Mouse (Mus musculus) midbrain, embryonic 15.5 days (tissue): ENCODE measurements around the gene Slc24a3. TPM values are rescaled to one million over a fixed set of nuclear protein-coding genes. Genes with fewer than 3 reads are reported as not detected.

Source experiments
- ATAC-seq: fragments of 200-750 bp; cut with Nextera tagmentation; replicated peaks from 2 replicates; pipeline ENCODE4 v1.8.0; 2017; ENCODE audit warnings: moderate TSS enrichment
- H3K27ac ChIP-seq: fragments of 300-500 bp; sonication (generic); 2 replicates; pipeline ENCODE4 v1.5.1; 2015; ENCODE audit warnings: mild to moderate bottlenecking, inconsistent platforms
- H3K27me3 ChIP-seq: fragments of 300-500 bp; sonication (generic); replicated peaks from 2 replicates; pipeline ENCODE4 v1.6.1; 2015; ENCODE audit warnings: inconsistent platforms
- H3K36me3 ChIP-seq: fragments of 300-500 bp; sonication (generic); replicated peaks from 2 replicates; pipeline ENCODE4 v1.6.1; 2015; ENCODE audit warnings: inconsistent platforms
- H3K4me1 ChIP-seq: fragments of 300-500 bp; sonication (generic); 2 replicates; pipeline ENCODE4 v1.6.1; 2015; ENCODE audit warnings: inconsistent platforms
- H3K4me2 ChIP-seq: fragments of 300-500 bp; sonication (generic); 2 replicates; pipeline ENCODE4 v1.6.1; 2015; ENCODE audit warnings: inconsistent platforms, mild to moderate bottlenecking, moderate library complexity
- H3K4me3 ChIP-seq: fragments of 300-500 bp; sonication (generic); 2 replicates; pipeline ENCODE4 v1.5.1; 2015; ENCODE audit warnings: mild to moderate bottlenecking, inconsistent platforms
- H3K9ac ChIP-seq: fragments of 300-500 bp; sonication (generic); 2 replicates; pipeline ENCODE4 v1.6.1; 2015; ENCODE audit warnings: mild to moderate bottlenecking, inconsistent platforms
- H3K9me3 ChIP-seq: fragments of 300-500 bp; sonication (generic); 2 replicates; pipeline ENCODE4 v1.6.1; 2016; ENCODE audit warnings: inconsistent platforms
- WGBS: fragments of 180-500 bp; shearing (Covaris S2); methylation state at CpG from one replicate; pipeline ENCODE4 v1.1.7; 2015; ENCODE audit warnings: mixed read lengths; 5-methylcytosine and 5-hydroxymethylcytosine counted together
- polyA plus RNA-seq: library from polyadenylated mRNA; unstranded; fragments of >200 nt; fragmentation: Nextera tagmentation; extraction: Ambion mirVana; gene quantifications from 2 replicates; pipeline ENCODE4 v1.2.1, GENCODE M21; 2015

The Slc24a3 gene
- polyA plus RNA-seq, 1 experiment from 2014 or later: 17.4 TPM

DNA sequence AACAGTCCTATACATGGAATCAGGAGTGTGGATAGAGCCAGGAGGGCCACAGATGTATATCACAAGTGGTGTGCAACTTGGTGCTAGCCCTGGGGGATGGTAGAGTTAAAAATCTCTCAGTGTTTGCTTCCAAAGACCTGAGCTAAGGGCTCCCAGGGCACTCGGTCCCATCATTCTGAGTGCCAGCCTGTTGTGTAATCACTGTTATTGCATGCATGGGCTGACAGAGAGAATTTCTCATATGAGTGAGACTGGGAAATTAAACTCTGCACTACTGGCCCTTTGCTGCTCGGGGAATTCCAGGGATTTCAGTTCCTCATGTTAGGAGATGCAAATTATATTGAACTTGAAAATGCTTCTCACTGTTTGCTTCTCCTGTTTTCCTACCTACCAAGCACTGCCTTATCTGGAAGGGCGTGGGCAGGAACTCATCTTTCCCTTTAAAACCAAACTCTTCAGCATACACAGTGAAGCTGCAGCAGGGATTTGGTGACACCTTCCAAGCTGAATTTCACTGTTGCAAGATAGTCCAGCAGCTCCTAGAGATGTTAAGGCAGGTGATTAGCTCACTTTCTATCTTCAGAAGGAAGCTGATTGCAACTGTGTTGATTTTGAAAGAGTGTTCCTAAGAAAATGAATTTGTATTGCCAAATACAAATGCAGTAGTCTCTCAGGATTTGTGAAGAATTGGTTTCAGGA is 426.2 kb downstream of the Slc24a3 start:
- ATAC-seq: no peak
- 73% methylated on average over 3 of the region's 3 CpGs for WGBS
- H3K9ac ChIP-seq: no peak overlapping the region

GRCm38 (mm10) chr2:145597866-145598265 is 430.3 kb downstream of the Slc24a3 start:
- 91% methylated on average over 5 of the region's 5 CpGs for WGBS

More for the DNA sequence above, 426.2 kb downstream of the Slc24a3 start:
- Histone ChIP-seq H3K9me3 (no peaks in the 10 kb centered on the region), H3K27ac (no peak overlapping the region), H3K4me3 (no peak overlapping the region), H3K36me3 (no peaks in the 10 kb centered on the region), H3K4me2 (no peak overlapping the region), H3K4me1 (no peaks in the 10 kb centered on the region), H3K27me3 (no peaks in the 10 kb centered on the region)

DNA sequence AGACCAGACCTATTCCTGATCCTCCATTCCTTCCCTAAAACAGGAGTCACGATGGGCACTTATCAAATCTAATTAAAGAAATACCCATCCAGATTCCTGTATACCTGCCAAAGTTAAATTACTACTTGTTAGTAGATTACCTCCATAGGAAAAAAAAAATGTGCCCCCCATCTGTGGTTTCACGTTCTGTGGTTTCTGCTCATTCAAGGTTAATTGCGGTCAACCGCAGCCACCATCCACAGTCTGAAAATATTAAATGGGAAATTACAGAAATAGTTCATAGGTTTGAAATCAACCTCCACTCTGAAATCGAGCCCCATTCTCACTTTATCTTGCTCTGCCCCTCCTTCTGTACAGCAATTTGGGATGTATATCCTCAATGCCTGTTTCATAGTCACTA is 440.3 kb downstream of the Slc24a3 start:
- no peaks in the 10 kb centered on the region for H3K9me3 ChIP-seq
- 96% methylated on average over 5 of the region's 5 CpGs for WGBS
- H3K4me3 ChIP-seq: no peak overlapping the region
- no peak for ATAC-seq
- no peaks in the 10 kb centered on the region for H3K27me3 ChIP-seq
- no peaks in the 10 kb centered on the region for H3K36me3 ChIP-seq
- H3K4me2 ChIP-seq: no peak overlapping the region
- no peaks in the 10 kb centered on the region for H3K4me1 ChIP-seq
- no peak overlapping the region for H3K9ac ChIP-seq
- no peak overlapping the region for H3K27ac ChIP-seq

More at GRCm38 (mm10) chr2:145597866-145598265, 430.3 kb downstream of the Slc24a3 start:
- Histone ChIP-seq H3K27ac (no peak overlapping the region), H3K36me3 (no peaks in the 10 kb centered on the region), H3K9ac (no peak overlapping the region), H3K27me3 (no peaks in the 10 kb centered on the region), H3K4me2 (no peak overlapping the region), H3K9me3 (no peaks in the 10 kb centered on the region), H3K4me3 (no peak overlapping the region), H3K4me1 (no peaks in the 10 kb centered on the region)
- no peak for ATAC-seq

- H3K9me3 ChIP-seq: no peaks in the 10 kb centered on the region
- H3K4me2 ChIP-seq: no peak overlapping the region
- WGBS: 44% methylated on average over 15 of the region's 15 CpGs
- H3K27me3 ChIP-seq: no peaks in the 10 kb centered on the region
- no peak for ATAC-seq
- H3K36me3 ChIP-seq: no peaks in the 10 kb centered on the region
- H3K9ac ChIP-seq: no peak overlapping the region
- no peaks in the 10 kb centered on the region for H3K4me1 ChIP-seq
- no peak overlapping the region for H3K27ac ChIP-seq
- H3K4me3 ChIP-seq: no peak overlapping the region
Measured at GRCm38 (mm10) chr2:145610796-145611705, 443.5 kb downstream of the Slc24a3 start.

DNA sequence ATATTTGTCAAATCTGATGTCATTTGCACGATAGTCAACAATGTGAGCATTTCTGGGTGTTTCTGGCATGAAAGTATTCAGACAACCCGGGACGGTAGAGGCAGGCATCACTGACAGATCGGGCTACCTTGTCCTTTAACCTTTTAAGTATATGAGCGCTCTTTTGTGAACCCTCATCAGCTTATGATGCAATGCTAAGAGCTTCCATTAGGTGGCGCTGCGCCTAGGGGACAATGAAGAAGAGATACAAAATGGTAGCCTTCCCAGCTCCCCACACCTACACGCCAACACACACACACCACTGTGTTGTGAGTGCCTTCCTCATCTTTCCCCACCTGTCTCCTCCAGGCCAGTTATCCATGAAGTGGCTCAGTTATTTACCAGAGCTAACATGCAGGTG is 445.4 kb downstream of the Slc24a3 start:
- WGBS: 65% methylated on average over 8 of the region's 8 CpGs
- no peak overlapping the region for H3K4me3 ChIP-seq
- ATAC-seq: no peak

GRCm38 (mm10) chr2:145613705-145614104 is 446.2 kb downstream of the Slc24a3 start:
- H3K4me2 ChIP-seq: no peak overlapping the region
- no peaks in the 10 kb centered on the region for H3K27me3 ChIP-seq
- no peak overlapping the region for H3K27ac ChIP-seq
- H3K9me3 ChIP-seq: no peaks in the 10 kb centered on the region
- no peaks in the 10 kb centered on the region for H3K36me3 ChIP-seq
- 71% methylated on average over 8 of the region's 8 CpGs for WGBS
- no peak overlapping the region for H3K4me3 ChIP-seq
- H3K9ac ChIP-seq: no peak overlapping the region
- ATAC-seq: peak; percentile 65; the same call in 1 of the 2 replicates
- H3K4me1 ChIP-seq: no peaks in the 10 kb centered on the region

More for the DNA sequence above, 445.4 kb downstream of the Slc24a3 start:
- Histone ChIP-seq H3K27ac (no peak overlapping the region), H3K4me1 (no peaks in the 10 kb centered on the region), H3K9me3 (no peaks in the 10 kb centered on the region), H3K9ac (no peak overlapping the region), H3K27me3 (no peaks in the 10 kb centered on the region), H3K4me2 (no peak overlapping the region), H3K36me3 (no peaks in the 10 kb centered on the region)

DNA sequence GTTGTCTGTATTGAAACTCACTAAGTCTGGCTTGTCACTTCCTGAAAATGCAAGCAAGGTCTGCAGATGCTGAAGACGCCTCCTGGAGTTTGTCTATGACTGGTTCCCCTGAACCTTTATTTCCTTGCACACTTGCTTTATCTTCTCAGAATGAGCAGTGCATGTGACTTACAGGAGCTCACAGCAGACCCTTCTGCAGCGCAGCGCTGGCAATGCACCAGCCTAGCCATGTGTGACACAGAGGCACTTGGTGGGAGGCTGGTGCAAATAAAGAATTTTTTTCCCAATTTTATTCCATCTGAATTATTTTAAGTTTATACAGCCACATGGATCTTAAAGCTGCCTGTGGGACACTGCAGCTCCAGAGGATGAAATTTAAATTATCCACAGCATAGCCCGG is 452.1 kb downstream of the Slc24a3 start:
- Histone ChIP-seq H3K36me3 (no peaks in the 10 kb centered on the region), H3K27ac (no peak overlapping the region; the same call in 1 of the 2 replicates), H3K27me3 (no peaks in the 10 kb centered on the region), H3K4me1 (no peaks in the 10 kb centered on the region), H3K4me3 (no peak overlapping the region), H3K9ac (no peak overlapping the region), H3K9me3 (no peaks in the 10 kb centered on the region), H3K4me2 (no peak overlapping the region)
- ATAC-seq: no peak
- 76% methylated on average over 4 of the region's 4 CpGs for WGBS

DNA sequence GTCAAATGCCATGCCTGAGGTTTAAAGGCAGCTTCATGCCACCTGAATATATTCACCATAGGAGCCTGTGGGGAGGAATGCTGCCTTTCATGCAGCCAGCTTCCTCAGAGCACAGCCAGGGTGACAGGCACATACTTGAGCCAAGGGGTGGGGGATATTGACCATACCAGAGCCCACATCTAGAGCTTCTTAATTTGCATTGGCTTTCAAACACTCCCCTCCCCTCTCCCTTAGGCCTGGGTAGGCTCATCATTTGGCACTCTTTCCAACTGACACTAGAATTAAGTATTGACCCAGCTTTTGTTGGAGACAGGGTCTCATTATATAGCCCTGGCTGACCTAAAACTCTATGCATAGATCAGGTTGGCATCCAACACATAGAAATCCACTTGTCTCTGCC is 453.2 kb downstream of the Slc24a3 start:
- H3K9me3 ChIP-seq: no peaks in the 10 kb centered on the region
- H3K4me3 ChIP-seq: no peak overlapping the region
- H3K4me1 ChIP-seq: no peaks in the 10 kb centered on the region
- no peak overlapping the region for H3K27ac ChIP-seq
- no peaks in the 10 kb centered on the region for H3K36me3 ChIP-seq
- no peak overlapping the region for H3K4me2 ChIP-seq
- no peak overlapping the region for H3K9ac ChIP-seq
- H3K27me3 ChIP-seq: no peaks in the 10 kb centered on the region
- ATAC-seq: no peak

- H3K4me2 ChIP-seq: no peak overlapping the region
- H3K36me3 ChIP-seq: no peaks in the 10 kb centered on the region
- no peak overlapping the region for H3K4me3 ChIP-seq
- no peak overlapping the region for H3K27ac ChIP-seq
- H3K4me1 ChIP-seq: no peaks in the 10 kb centered on the region
- WGBS: 50% methylated on average over 9 of the region's 9 CpGs
- no peak overlapping the region for H3K9ac ChIP-seq
- no peaks in the 10 kb centered on the region for H3K9me3 ChIP-seq
- no peak for ATAC-seq
- H3K27me3 ChIP-seq: no peaks in the 10 kb centered on the region
Measured at GRCm38 (mm10) chr2:145621119-145621518, 453.6 kb downstream of the Slc24a3 start.

DNA sequence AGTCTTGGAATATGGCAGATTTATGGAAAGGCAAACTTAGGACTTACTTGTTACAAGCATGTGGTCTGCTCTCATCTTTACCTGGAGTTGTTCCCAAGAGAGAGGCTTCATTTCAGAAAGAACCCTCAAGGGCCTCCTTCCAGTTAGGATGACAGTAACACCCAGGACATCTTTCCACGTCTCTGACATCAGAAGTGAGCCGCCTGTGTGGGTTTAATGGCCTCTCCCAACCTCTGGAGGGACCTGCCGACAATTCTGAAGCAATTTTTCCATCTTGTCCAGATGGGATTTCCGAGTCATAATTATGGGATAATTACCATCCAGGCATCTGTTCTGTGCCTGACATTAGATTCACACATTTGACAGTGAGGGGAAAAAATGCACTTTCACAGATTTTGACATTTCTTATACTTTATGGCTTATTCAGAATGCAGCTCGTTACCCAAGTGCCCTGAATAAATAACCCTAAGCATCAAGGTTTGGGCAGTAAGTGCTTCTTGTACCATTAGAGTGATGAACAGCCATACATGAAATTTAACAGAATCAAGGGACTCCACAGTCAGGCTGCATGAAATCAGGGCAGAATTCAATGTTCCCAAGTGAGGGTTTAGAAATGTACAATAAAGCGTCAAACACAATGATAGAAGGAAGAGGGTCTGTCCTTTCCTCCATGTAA is 463.7 kb downstream of the Slc24a3 start:
- H3K9ac ChIP-seq: no peak overlapping the region
- no peak for ATAC-seq
- no peak overlapping the region for H3K4me2 ChIP-seq
- no peak overlapping the region for H3K27ac ChIP-seq
- H3K4me3 ChIP-seq: no peak overlapping the region
- 64% methylated on average over 6 of the region's 6 CpGs for WGBS
- no peaks in the 10 kb centered on the region for H3K27me3 ChIP-seq
- no peaks in the 10 kb centered on the region for H3K4me1 ChIP-seq
- H3K36me3 ChIP-seq: no peaks in the 10 kb centered on the region
- H3K9me3 ChIP-seq: no peaks in the 10 kb centered on the region

DNA sequence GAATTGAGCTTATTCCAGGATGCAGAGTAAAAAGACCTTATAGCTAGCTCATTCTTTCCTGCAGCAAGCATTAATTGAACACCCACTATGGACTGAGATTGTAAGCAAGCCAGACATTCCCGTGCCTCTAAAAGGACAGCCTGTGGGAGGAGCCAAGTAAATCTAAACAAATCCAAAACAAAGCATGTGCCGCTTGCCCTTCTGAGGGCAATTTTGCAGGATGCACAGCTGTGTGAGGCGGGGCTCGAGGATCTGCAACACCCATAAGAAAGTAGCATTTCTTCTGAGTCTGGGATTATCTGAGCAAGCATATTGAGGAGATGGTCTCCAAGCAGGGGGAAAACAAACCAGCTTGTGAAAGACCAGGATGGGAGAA is 464.2 kb downstream of the Slc24a3 start:
- Histone ChIP-seq H3K4me2 (no peak overlapping the region), H3K9me3 (no peaks in the 10 kb centered on the region), H3K9ac (no peak overlapping the region), H3K27ac (no peak overlapping the region), H3K4me3 (no peak overlapping the region), H3K36me3 (no peaks in the 10 kb centered on the region), H3K27me3 (no peaks in the 10 kb centered on the region), H3K4me1 (no peaks in the 10 kb centered on the region)
- ATAC-seq: no peak
- WGBS: 48% methylated on average over 4 of the region's 4 CpGs

- ATAC-seq: no peak
- WGBS: 68% methylated on average over 5 of the region's 5 CpGs
- no peak overlapping the region for H3K9ac ChIP-seq
- no peak overlapping the region for H3K27ac ChIP-seq
- H3K9me3 ChIP-seq: no peaks in the 10 kb centered on the region
- no peaks in the 10 kb centered on the region for H3K27me3 ChIP-seq
- no peaks in the 10 kb centered on the region for H3K4me1 ChIP-seq
- no peaks in the 10 kb centered on the region for H3K36me3 ChIP-seq
- H3K4me2 ChIP-seq: no peak overlapping the region
- no peak overlapping the region for H3K4me3 ChIP-seq
Measured at GRCm38 (mm10) chr2:145633811-145634210, 466.3 kb downstream of the Slc24a3 start.
